Mouse (Mus musculus) brain, embryonic 14.5 days (tissue): Measurements from ENCODE around the gene Atxn7l3. TPM values are rescaled to one million over a fixed set of nuclear protein-coding genes. Genes with fewer than 3 reads are reported as not detected.

Experiments
- DNase-seq: peaks from one replicate; pipeline ENCODE4 v3.0.0-alpha.2; 2011; ENCODE audit warnings: low read depth
- CTCF ChIP-seq: fragments of 200-500 bp; IDR thresholded peaks from 2 replicates; pipeline ENCODE4 v1.5.1; 2012; ENCODE audit warnings: inconsistent platforms, mild to moderate bottlenecking, moderate library complexity, borderline replicate concordance; ENCODE audit not compliant: insufficient read depth, insufficient read length; ENCODE audit errors: extremely low read depth
- POLR2A ChIP-seq: fragments of 200-500 bp; IDR thresholded peaks from 2 replicates; pipeline ENCODE4 v1.6.1; 2012; ENCODE audit warnings: mild to moderate bottlenecking, inconsistent platforms, borderline replicate concordance; ENCODE audit not compliant: poor library complexity, insufficient read depth, insufficient read length, severe bottlenecking; ENCODE audit errors: extremely low read depth
- polyA plus RNA-seq: library from polyadenylated mRNA; depleted of rRNA; stranded (reverse); fragments of >200 nt; gene quantifications from 2 replicates; pipeline ENCODE4 v1.2.3, GENCODE M21; 2012

Gene Atxn7l3
- polyA plus RNA-seq, 1 experiment: 130 TPM

DNA sequence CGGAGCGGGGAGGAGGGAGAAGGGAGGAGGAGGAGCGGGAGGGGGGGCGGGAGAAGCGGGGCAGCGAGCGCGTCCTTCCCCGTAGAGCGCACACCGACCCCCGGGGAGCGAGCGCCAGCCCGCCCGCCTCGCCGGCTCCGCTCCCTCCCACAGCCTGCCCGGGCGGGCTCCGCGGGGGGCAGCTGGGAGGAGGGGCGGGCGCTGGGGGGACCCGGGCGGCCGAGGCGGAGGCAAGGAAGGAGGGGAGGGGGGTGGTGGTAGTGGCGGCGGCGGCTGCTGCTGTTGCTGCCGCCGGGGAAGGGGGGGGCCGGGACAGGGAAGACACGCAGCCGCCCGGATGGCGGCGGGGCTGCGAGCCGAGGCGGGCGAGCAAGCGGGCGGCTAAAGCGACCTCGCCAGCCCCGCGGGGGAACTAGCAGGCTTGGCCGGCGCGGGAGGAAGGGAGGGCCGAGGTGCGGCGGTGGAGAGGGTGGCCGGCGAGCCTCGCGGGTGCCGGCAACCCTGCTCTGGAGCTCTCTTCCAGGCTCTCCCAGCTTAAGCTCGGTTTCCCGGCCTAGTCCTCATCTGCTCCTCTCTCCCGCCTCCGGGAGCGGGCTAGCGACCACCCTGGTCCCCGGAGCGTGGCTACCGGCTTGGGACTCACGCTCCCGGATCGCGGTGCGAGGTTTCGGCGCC is 21.6 kb upstream of the Atxn7l3 start:
- peak; percentile 91 for DNase-seq
- TF ChIP-seq POLR2A (peak; percentile 66; the same call in 1 of the 2 replicates), CTCF (no peak)

DNA sequence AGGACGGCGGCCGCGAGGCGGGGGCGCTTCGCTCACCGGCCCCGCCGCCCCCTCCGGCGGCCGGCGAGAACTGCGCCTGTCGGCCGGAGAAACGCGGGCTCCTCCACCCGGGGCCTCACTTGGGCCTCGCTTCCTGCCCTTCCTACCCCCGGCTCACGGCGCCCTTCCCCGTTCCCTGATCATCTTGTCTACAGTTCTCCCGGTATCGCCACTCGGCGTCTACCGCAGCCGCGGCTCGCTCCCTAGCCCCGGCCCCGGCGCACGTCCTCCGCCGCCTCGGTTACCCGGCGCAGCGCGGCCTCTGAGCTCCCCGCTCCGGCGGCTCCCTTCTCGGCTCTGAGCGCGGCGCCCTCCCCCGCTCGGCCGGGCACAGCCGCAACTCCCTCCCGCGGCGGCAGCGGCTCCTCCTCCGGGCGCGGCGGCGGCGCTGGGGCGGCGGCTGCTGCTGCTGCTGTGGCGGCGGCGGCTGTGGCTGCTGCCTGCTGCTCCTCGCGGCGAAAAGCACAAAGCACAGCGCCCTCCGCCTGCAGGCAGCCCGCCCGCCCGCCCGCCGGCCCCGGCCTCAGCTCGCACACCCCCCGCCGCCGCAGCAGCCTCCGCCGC is 21.0 kb upstream of the Atxn7l3 start:
- peak; percentile 45; the same call in 1 of the 2 replicates for TF ChIP-seq CTCF
- 0 out of 2 replicates have a peak, but pooled peaks have one; percentile 3 for TF ChIP-seq POLR2A
- DNase-seq: peak; percentile 45

DNA sequence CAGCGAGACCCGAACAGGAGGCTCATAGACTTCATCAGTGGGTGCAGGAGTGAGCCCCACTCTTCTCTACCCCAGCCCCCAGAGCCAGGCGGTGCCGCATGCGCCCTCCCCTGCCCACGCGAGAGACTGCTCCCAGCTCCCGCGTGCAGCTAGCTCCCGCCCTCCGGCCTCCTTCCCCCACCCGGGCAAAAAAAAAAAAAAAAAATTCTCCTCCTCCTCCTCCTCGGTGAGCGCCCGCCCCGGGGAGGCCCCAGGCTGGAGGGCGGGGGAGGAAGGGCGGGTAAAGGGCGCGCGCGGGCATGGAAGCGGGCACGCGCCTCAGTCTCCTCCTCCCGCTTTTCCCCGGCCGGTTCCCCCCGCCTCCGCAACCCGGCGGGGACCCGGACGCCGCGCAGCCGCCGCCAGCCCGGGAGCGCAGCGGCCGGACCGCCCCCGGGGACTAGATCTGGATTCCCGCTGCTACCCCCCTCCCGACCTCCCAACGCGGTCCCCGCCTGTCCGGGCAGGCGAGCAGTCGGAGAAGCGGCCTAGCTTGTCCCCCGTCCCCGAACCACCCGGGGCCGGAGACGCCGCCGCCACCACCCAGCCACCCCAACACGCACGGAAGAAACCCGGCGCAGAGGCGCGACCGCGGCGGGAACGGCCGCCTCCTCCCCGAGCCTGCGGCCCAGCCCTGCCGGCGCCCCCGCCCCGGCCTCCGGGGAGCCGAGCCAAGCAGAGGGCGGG is 20.3 kb upstream of the Atxn7l3 start:
- DNase-seq: peak; percentile 93
- TF ChIP-seq POLR2A: peak; percentile 76
- TF ChIP-seq CTCF: no peak

DNA sequence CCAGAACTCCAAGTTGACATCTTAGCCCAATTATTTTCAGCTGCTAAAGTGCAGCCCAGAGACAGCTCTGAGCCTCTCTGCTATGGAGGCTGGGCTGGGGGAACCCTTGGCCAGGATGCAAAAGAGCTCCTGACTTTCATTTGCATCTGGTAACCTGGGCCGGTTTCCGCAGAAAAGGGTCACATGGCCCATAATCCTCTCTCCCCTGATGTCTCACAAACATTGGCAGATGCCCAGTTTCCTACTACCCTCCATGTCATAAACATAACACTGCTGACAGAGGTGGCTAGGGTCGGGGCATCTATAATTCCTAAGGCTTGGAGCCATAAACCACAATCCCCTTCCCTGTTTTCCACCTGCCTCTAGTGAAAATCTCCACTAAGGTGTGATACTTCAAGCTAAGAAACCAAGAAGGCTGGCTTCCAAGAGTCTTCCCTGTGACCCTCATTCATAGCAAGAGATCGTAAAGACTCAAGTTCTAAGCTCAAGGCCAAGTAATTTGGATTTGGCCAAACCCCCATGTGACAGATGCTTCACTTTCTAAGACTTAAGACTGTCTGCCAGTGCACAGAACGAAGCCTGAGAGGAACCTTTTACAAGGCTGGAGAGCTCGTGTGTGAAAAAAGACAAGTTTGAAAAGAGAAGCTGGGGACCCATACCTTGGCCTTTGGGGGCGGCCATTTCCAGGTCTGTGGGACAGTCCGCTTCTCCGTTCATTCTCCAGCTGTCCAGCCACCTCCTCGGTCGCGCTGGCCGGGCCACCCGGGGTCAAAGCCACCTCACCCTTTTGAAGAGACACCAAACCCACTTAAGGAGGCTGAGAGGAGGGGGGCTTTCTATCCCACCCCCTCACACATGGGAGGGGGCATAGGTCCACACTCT is 19.5 kb upstream of the Atxn7l3 start:
- no peak for TF ChIP-seq POLR2A
- no peak for TF ChIP-seq CTCF
- DNase-seq: peak; percentile 54

DNA sequence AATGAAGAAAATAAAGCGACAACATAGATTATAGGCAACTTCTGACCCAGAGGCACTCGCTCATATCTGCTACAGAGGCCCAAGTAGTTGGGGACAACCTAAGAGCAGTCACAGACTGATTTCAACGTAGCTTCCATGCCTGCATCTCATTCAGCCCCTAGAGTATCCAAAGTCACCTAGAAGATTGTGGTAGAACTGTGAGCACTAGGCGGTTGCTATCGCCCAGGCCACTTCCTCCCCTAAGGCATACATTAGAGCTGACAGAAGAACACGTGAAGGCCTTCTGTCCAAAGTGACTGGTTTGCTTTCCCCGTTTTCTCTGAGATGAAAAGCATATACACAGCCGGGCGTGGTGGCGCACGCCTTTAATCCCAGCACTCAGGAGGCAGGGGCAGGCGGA is 17.9 kb upstream of the Atxn7l3 start:
- no peak for TF ChIP-seq POLR2A
- no peak for TF ChIP-seq CTCF
- DNase-seq: no peak

DNA sequence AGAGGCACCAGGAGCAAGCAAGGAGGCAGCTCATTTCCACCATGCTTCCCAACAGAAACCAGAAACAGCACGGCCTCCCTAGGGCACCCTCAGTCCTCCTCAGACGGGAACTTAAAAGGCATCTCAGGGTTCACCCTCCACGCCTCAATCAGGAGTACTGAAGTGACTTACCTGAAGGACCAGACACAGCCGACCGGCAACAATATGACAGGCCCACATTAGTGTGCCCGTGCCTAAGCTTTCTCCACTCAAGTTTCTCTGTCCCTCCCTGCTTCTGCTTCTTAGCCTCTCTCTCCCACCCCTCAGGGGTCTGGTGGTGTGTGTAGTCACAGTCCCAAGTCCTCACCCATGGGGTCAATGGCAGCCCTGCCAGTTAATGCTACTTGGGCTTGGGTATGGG is 16.2 kb upstream of the Atxn7l3 start:
- no peak for TF ChIP-seq POLR2A
- TF ChIP-seq CTCF: no peak
- DNase-seq: no peak

DNA sequence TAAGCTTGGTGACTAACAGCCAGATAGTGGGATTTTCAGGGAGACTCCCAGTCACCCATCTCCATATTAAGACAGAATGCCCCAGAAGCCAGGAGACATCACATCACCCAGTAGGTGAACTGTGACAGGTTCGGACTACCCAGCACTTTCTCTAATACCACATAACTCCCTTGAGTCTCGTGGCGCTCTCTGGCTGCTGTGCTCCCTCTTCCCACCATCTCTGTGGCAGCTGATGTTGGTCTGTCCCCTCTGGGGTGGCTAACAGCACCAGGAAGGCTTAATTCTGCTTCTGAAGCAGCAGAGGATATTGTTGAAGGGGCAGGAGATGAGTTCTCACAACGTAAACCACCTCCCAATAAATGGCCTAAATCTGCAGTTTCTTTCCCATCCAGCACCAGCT is 15.5 kb upstream of the Atxn7l3 start:
- DNase-seq: no peak
- TF ChIP-seq CTCF (no peak), POLR2A (no peak)

DNA sequence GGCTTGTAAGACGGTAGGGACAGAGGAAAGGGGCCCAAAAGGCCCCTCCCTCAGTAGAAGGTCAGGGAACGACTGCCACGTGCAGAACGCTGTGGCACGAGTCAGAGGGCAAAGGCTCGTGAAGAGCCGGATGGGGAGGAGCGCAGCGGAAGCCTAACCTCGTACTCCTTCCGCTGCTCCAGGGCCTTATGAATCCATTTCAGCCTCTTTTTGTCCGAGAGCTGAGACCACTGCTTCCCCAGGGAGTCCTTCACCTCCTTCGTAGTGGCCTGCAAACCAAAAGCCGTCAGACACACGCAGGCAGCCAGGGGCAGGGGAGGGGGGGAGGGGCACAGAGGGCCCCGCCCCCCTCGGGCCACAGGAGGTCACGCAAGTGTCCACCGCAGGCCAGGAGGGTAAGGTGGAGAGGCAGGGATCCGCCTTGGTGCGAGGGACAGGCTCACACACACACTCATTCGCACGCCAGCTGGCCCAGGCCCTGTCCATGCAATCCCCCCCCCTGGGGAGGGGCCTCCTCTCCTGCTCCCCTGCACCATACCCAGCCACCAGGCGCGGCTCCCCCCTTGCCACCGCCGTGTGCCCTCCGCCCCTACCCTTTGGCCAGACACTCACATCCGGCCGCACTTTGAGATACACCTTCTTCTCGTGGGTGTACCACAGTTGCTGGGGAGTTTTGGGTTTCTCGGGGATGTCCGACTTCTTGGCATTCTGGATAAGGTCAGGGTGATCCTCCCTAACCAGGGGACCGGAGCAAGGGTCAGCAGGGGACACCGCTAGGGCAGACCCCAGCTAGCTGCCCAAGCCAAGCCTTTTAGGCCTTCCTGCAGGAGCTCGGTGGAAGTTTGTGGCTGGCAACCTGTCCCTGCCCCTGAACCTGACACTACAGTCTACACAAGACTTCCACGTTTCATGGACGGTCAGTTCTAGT is 14.6 kb upstream of the Atxn7l3 start:
- DNase-seq: no peak
- TF ChIP-seq POLR2A (no peak), CTCF (no peak)

DNA sequence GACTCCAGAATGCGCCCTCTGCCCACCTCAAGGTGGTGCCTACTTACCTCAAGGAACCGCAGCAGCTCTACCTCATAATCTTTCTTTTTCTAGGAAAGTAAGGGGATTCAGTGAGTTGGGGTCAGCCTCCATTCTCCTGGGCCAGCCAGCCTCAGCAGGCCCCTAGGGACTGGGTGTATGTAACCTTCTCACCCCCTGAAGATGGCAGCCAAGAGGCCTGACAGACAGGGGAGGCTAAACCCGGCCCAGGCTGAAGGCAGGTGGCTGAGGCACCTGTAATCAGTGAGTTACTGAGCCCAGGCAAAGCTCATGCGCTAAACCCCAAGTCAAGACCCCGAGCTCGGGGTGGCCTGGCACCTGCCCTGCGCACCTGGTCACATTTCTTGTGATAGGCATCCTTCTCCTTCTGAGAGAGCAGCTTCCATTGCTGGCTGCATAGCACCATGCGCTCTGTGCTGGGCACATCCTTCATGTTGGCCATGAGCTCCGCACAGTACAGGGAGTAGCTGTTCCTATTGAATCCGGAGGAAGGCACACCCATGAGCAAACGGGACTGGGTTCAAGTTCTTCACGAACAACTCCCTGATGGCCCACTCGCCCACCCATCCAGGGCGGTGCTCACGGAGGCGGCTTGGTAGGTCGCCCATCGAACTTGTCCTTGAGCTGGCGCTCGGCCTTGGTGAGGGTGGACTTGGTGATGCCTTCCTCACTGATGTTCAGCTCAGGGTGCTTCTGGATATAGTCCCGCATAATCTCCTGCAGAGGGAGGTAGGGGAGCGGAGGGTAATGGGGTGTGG is 13.6 kb upstream of the Atxn7l3 start:
- TF ChIP-seq CTCF: no peak
- TF ChIP-seq POLR2A: no peak
- no peak for DNase-seq
